Mouse (Mus musculus): ENCODE measurements around the gene Cryl1.

DNA sequence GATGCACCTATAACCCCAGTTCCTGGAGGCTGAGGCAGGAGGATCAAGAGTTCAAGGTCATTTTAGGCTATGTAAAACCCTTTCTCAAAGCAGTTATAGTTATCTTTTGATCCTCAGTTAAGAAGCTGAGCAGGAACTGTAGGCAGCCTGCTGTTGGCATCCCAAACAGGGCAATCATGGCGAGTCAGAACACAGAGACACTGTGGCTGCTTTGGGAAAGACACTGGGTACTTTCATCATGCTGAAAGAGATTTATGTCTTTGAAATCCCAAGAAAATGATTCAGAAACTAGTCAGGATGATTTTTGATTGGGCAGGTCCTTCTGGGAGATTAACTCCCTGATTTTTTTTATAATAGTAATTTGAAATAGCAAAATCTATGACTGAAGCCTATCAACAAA is 126.0 kb downstream of the Cryl1 start:
- no peak for TF ChIP-seq CTCF (conservative IDR thresholded peaks at IDR 0.05; ENCODE audit: insufficient read depth, insufficient read length, low read depth, low read length)
- no peak for TF ChIP-seq POLR2A (IDR thresholded peaks at IDR 0.05; ENCODE audit: low read depth, low read length)

Measured in kidney, adult 2 months (tissue).